Mouse (Mus musculus): ENCODE measurements around the gene Rpl35. TPM values are rescaled to one million over a fixed set of nuclear protein-coding genes. Genes with fewer than 3 reads are reported as not detected.

The Rpl35 gene
- 817 and 836 TPM in 2 replicates for polyA plus RNA-seq (2012; rRNA removed)

DNA sequence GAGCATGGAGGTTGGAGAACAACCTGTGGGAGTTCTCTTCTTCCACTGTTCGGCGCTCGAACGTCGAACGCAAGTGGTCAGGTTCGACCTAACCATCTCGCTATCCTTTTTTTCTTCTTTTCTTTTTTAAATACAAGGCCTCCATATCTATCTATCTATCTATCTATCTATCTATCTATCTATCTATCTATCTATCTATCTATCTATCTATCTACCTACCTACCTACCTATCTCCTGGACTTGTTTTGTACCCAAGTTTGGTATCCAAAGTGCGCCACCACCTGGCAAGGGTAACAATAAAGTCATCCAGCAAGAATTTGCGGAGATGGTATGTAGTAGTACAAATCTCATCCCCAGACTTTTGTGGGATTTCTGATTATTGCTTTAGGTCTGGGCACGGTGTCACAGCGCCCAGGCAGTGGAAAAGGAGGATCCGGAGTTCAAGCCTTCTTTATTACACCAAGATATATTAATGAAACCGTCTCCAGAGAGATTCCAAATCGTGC, at the start of gene Rpl35:
TSS of gene Rpl35 (minus strand) at position 51 of the 506 bp plus-strand sequence.

DNA sequence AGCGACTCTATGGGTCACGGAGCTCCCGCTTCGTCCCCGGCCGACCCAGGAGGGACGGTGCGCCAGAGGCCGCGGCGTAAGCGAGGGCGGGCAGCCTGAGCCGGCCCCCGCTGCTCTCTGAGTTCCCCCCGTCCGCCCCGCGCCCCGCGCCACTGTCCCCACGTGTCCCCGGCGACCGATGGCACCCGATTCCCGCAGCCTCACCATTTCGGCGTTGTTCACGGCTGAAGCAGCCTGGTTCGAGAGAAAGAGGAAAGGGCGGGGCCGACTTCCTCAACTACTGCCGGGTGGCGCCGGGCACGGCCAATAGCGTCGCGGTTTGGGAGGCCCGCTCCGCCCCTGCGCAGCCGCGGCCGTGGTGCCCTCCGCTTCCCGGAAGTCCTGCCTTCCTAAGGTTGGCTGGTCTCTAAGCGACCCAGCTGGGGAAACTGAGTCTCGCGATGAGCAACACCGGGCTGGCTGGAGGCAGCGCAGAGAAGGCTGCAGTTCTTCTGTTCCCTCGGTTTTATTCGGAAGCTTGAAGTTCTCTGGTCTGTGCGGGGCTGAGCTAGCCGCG, 466 bp downstream of the Rpl35 start, which contains the start of gene Arpc5l:
TSS of gene Arpc5l (plus strand) at position 469 of the 556 bp plus-strand sequence.

DNA sequence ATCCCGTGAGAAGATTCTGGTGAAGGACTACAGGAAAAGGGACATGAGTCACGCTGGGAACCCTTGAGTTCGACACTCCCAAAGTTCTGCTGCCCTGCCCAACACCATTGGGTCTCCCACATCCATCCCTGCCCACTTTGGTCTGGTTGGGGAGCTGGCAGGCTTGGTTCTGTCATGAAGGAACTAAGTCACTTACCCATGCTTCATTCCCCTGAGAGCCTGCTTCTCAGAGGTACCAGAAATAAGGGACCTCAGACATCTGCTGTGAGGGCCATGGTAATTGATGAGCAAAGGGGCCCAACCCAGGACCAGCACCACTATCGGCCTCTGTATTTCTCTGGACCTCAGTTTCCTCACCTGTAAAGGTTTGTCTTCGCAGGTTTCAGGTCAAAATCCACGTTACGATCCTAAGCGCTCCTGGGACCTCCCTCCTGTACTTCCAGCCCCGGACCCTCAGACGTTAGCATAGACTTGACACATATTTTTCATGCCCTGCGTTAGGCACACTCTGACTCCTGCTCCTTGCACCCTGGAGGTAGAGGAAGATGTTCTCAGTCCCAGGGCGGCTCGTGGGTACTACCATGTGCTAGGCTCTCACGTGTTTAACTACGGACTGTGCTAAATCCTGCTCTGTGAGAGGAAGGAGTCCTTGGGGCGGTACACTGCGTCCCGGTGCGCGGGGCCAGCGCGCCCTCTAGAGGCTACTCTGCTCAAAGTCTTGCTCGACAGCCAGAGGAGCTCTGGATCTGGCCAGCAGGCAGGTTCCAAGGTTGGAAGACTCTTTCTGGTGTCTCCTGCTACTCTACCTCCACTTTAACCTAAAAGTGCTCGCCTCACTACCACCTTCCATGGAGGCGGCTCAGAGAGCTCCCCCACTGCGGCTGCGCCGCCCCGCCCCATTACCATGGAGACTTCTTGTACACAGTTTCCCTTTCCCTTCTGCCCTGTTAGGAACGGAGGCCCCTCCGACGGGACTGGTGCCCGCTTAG, 7.7 kb downstream of the Rpl35 start, which contains the start of gene Wdr38:
TSS of gene Wdr38 (plus strand) at position 91 of the 989 bp plus-strand sequence.

Other genes starting within 250 kb of the Rpl35 start
- gene Nr6a1, start 77.9 kb downstream of the Rpl35 start, polyA plus RNA-seq (2012; rRNA removed): 3.7 and 5.0 TPM in 2 replicates
- 2.3 and 3.2 TPM in 2 replicates for gene Olfml2a, start 73.6 kb downstream of the Rpl35 start, polyA plus RNA-seq (2012; rRNA removed)
- gene Wdr38, start 8.1 kb downstream of the Rpl35 start, polyA plus RNA-seq (2012; rRNA removed): 0.65 and 0.87 TPM in 2 replicates
- gene Arpc5l, start 276 bp downstream of the Rpl35 start, polyA plus RNA-seq (2012; rRNA removed): 68.0 and 101 TPM in 2 replicates
- gene Golga1, start 59.9 kb upstream of the Rpl35 start, polyA plus RNA-seq (2012; rRNA removed): 31.9 and 39.1 TPM in 2 replicates
- gene Scai, start 185.1 kb upstream of the Rpl35 start, polyA plus RNA-seq (2012; rRNA removed): 4.9 and 11.6 TPM in 2 replicates
- gene Ppp6c, start 220.8 kb upstream of the Rpl35 start, polyA plus RNA-seq (2012; rRNA removed): 49.8 and 63.2 TPM in 2 replicates